Mouse (Mus musculus) E14TG2a.4 (cell line): ENCODE data around the gene 3110009E18Rik.

Experiments used
- H3K27me3 ChIP-seq: 2 replicates; pipeline ENCODE4 v1.6.1; 2014; ENCODE audit warnings: low read length, control low read depth; ENCODE audit not compliant: insufficient read depth
- H3K36me3 ChIP-seq: 2 replicates; pipeline ENCODE4 v1.6.1; 2014; ENCODE audit warnings: low read length, control low read depth; ENCODE audit not compliant: insufficient read depth
- H3K4me1 ChIP-seq: replicated peaks from 2 replicates; pipeline ENCODE4 v1.6.1; 2014; ENCODE audit warnings: low read depth, low read length, control low read depth
- H3K4me3 ChIP-seq: replicated peaks from 2 replicates; pipeline ENCODE4 v1.5.1; 2014; ENCODE audit warnings: mild to moderate bottlenecking, low read length
- H3K9me3 ChIP-seq: 2 replicates; pipeline ENCODE4 v1.6.1; 2014; ENCODE audit warnings: low read length, control low read depth
- CTCF ChIP-seq: conservative IDR thresholded peaks from 2 replicates; pipeline ENCODE4 v1.5.1; 2014; ENCODE audit warnings: low read length
- NANOG ChIP-seq: IDR thresholded peaks from 2 replicates; pipeline ENCODE4 v1.6.1; 2014; ENCODE audit warnings: borderline replicate concordance, low read length, mixed read lengths
- POU5F1 ChIP-seq: IDR thresholded peaks from 2 replicates; pipeline ENCODE4 v1.6.1; 2014; ENCODE audit warnings: low read length, borderline replicate concordance

3110009E18Rik gene

GRCm38 (mm10) chr1:120098327-120098726 lies 22.7 kb upstream of the 3110009E18Rik start:
- Histone ChIP-seq H3K4me1 (peaks cover 9% of the 10 kb centered on the region), H3K36me3 (no peaks in the 10 kb centered on the region), H3K4me3 (no peak overlapping the region), H3K27me3 (no peaks in the 10 kb centered on the region), H3K9me3 (no peaks in the 10 kb centered on the region)
- no peak for TF ChIP-seq NANOG
- TF ChIP-seq CTCF = peak; percentile 56

GRCm38 (mm10) chr1:120099483-120099882 lies 21.5 kb upstream of the 3110009E18Rik start:
- Histone ChIP-seq H3K4me3 (no peak overlapping the region), H3K27me3 (no peaks in the 10 kb centered on the region), H3K9me3 (no peaks in the 10 kb centered on the region), H3K36me3 (no peaks in the 10 kb centered on the region), H3K4me1 (peaks cover 7% of the 10 kb centered on the region)
- no peak for TF ChIP-seq CTCF
- no peak for TF ChIP-seq NANOG
- TF ChIP-seq POU5F1 = no peak

GRCm38 (mm10) chr1:120100456-120101226 lies 20.3 kb upstream of the 3110009E18Rik start:
- peaks cover 5% of the 10 kb centered on the region for H3K4me1 ChIP-seq
- no peak for TF ChIP-seq CTCF
- H3K4me3 ChIP-seq = no peak overlapping the region
- H3K9me3 ChIP-seq = no peaks in the 10 kb centered on the region
- H3K36me3 ChIP-seq = no peaks in the 10 kb centered on the region
- H3K27me3 ChIP-seq = peaks cover 4% of the 10 kb centered on the region; the same call in 1 of the 2 replicates

GRCm38 (mm10) chr1:120101227-120101609 lies 19.8 kb upstream of the 3110009E18Rik start:
- peaks cover 5% of the 10 kb centered on the region for H3K4me1 ChIP-seq
- TF ChIP-seq CTCF (no peak), POU5F1 (no peak), NANOG (no peak)
- no peaks in the 10 kb centered on the region for H3K36me3 ChIP-seq

GRCm38 (mm10) chr1:120105556-120105959 lies 15.4 kb upstream of the 3110009E18Rik start:
- H3K4me1 ChIP-seq = peaks cover 2% of the 10 kb centered on the region
- no peak for TF ChIP-seq CTCF
- no peak for TF ChIP-seq NANOG
- no peak for TF ChIP-seq POU5F1
- no peaks in the 10 kb centered on the region for H3K9me3 ChIP-seq
- H3K4me3 ChIP-seq = no peak overlapping the region
- peaks cover 4% of the 10 kb centered on the region; the same call in 1 of the 2 replicates for H3K27me3 ChIP-seq
- H3K36me3 ChIP-seq = no peaks in the 10 kb centered on the region

More at GRCm38 (mm10) chr1:120101227-120101609, 19.8 kb upstream of the 3110009E18Rik start:
- peaks cover 4% of the 10 kb centered on the region; the same call in 1 of the 2 replicates for H3K27me3 ChIP-seq
- H3K9me3 ChIP-seq = no peaks in the 10 kb centered on the region
- no peak overlapping the region for H3K4me3 ChIP-seq

- peaks cover 17% of the 10 kb centered on the region for H3K4me1 ChIP-seq
- peaks cover 4% of the 10 kb centered on the region; the same call in 1 of the 2 replicates for H3K27me3 ChIP-seq
- peaks cover 8% of the 10 kb centered on the region for H3K9me3 ChIP-seq
- H3K36me3 ChIP-seq = peaks cover 23% of the 10 kb centered on the region
- no peak for TF ChIP-seq NANOG
- no peak overlapping the region for H3K4me3 ChIP-seq
Measured at GRCm38 (mm10) chr1:120109741-120110432, 11.1 kb upstream of the 3110009E18Rik start.

- H3K4me3 ChIP-seq = no peak overlapping the region
- H3K9me3 ChIP-seq = peaks cover 8% of the 10 kb centered on the region
- H3K36me3 ChIP-seq = peaks cover 41% of the 10 kb centered on the region
- H3K27me3 ChIP-seq = no peaks in the 10 kb centered on the region
- peaks cover 23% of the 10 kb centered on the region for H3K4me1 ChIP-seq
- no peak for TF ChIP-seq POU5F1
- no peak for TF ChIP-seq CTCF
- TF ChIP-seq NANOG = no peak
Measured at GRCm38 (mm10) chr1:120111766-120112165, 9.2 kb upstream of the 3110009E18Rik start.

- TF ChIP-seq POU5F1 (no peak), NANOG (no peak), CTCF (no peak)
Measured at GRCm38 (mm10) chr1:120112251-120113187, 8.5 kb upstream of the 3110009E18Rik start.

More at GRCm38 (mm10) chr1:120112251-120113187, 8.5 kb upstream of the 3110009E18Rik start:
- Histone ChIP-seq H3K9me3 (peaks cover 8% of the 10 kb centered on the region), H3K4me1 (peaks cover 26% of the 10 kb centered on the region), H3K27me3 (no peaks in the 10 kb centered on the region), H3K4me3 (no peak overlapping the region), H3K36me3 (peaks cover 47% of the 10 kb centered on the region)
